Mouse (Mus musculus) B cell, adult 2 months (primary cell): ENCODE results near the gene Nmt1.

Experiments used
- DNase-seq, 2 experiments: peaks; one replicate each; pipeline ENCODE4 v3.0.0; 2022

Nmt1 gene

DNA sequence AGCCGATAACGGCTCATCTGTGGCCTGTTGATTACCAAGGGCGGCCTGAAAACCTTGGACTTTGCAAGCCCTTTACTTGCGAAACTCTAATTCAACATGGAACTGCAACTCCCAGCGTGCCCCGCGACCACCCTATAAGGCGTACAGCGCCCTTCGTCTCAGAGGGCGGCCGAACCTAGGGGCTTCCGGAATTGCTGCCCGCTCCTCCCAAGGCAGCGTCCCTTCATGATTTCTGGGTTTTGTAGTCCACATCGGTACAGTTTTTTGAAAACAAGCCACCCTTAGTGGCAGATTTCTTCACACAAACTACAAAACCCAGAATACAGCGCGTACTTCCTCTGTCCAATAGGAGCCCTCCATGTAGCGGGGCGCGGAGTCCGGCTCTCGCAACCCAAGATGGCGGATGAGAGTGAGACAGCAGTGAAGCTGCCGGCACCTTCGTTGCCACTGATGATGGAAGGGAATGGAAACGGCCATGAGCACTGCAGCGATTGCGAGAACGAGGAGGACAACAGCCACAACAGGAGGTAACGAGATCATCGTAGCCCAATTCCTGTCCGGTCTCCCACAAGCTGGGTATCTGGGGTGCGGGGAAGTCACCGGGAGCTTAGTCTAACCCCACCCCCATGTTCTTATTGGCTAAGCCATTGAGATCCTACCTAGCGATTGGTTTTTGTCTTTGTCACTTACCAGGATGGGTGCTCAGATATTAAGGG is at the start of gene Nmt1, which contains the start of gene Dcakd:
TSS of gene Nmt1 (plus strand) at position 15 of the 716 bp plus-strand sequence.
TSS of gene Dcakd (minus strand) at position 158 of the 716 bp plus-strand sequence.
- peak; percentile 91 for DNase-seq

- DNase-seq: no peak
Measured at GRCm38 (mm10) chr11:102981151-102981890, 46.7 kb upstream of the Nmt1 start.

DNA sequence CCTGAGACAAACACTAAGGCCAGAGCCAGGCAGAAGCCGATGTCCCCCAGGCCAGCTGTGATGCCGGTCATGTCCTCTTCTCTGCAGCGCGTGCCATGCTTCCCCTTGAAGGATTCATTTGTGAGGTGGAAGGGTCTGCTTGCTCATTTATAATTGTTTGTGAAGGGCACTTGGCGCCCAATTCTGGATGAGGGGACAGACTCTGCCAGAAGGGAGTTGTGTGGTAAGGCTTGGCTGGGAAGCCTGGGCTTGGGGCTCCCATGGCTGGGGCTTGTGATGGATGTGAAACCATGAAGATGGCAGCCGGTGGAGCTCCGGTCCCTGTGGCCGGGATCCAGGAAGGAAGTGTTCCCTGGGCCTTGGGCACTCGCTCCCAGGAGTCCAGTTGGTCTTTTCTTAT is 43.9 kb upstream of the Nmt1 start:
- DNase-seq: no peak

- no peak for DNase-seq
Measured at GRCm38 (mm10) chr11:102984615-102985014, 43.4 kb upstream of the Nmt1 start.

DNA sequence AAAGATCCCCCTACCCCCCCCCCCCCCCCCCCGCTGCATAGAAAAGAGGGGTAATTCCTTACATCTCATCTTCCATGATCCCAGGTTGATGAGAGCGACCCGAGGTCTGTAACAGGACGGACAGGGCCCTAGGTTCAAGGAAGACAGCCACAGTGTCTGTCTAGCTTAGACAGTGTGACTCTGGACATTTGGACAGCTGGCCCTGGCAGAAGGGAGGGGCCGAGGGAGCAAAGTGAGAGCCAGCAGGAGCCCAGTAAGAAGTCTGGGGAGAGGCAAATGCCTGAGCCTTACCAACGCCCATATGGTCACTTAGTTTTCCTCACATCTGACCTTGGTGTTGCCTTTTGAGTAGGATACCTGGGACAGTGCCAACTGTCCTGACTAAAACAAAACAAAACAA is 42.8 kb upstream of the Nmt1 start:
- DNase-seq: no peak

GRCm38 (mm10) chr11:102989641-102990151 is 38.3 kb upstream of the Nmt1 start:
- no peak for DNase-seq

DNA sequence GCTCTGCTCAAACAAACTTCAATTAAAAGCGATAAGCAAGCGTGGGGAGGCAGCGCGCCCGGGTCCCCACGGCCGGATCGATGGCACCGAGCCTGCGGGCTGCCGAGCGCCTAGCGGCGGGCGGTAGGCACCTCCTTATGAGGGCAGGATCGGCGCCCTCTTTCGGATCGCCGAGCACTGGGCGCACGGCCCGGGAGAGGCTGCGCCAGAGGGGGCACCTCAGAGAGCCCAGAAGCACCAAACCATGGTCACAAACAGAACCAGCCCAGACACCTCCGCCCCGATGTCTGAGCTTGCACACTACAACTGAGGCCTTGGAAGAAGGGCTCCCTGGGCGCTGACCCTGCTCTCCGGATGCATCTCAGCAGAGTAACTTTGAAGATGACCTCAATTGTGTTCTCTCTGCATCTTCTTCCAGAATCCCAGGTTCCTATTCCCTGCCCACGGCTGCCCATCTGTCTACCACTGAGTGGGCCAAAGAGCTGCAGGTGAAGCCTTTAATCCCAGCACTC is 37.8 kb upstream of the Nmt1 start:
- DNase-seq: peak in 1 of 2 experiments; percentile 3

DNA sequence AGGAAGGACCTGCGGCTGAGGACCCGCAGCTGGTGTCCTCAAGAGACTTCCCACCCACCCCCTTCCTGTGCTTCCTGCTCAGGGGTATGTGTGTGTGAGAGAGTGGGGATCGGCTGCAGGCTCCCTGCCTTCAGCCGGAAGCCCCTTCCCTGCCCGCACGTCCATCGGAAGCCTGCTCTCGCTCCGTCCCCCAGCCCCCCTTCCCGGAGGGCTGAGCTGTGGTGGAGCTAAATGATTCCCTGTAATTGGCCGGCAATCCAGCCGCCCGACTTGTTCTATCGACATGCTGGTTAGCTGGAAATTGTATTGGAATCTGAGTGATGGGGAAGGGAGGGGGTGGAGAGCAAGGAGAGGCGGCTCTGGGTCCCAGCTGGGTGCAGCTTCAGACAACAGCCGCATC is 36.3 kb upstream of the Nmt1 start:
- no peak for DNase-seq

DNA sequence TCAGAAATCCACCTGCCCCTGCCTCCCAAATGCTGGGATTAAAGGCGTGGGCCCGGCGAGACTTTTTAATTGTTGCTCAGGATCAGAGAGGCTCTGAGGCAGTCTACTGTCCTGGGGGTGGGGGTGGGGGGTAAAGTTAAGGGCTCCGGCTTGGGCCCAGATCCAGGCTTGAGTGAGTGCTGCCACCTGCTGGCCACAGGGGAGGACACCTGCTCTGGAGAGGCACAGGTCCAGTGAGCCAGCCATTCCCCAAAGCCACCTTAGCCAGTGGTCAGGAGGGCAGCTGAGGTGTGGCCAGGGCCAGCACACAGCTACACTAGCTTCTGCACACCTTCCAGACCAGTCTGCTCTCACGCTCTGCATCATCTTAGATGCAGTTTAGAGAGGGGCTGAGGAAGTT is 35.0 kb upstream of the Nmt1 start:
- DNase-seq: peak; percentile 82

DNA sequence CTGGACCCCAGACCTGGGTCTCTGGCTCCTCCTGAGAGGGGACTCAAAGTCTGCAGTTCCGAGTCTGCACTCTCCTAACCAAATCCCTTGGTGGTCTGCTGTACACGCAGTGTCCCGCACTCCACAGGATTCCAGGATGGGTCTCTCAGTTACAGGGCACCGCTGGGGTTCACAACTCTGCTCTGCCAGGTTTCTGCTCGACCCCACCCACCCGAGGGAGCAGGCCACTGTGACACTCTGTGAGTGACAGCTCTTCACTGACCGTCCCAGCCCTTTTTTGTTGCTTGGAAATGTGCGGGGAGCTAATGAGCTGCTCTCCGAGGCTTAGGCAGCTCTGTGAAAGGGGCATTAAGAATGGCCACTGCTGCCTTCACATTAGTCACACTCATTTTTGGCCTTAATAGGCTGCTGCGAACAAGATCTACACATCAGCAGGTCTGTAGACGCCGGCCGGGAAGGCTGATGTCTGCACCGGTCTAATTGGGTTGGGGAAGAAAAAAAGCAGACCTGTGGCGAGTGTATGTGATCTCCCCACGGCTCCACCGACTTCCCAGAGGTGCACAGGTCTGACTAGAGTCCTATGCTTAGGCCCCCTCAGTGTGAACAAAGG is 34.5 kb upstream of the Nmt1 start:
- no peak for DNase-seq

DNA sequence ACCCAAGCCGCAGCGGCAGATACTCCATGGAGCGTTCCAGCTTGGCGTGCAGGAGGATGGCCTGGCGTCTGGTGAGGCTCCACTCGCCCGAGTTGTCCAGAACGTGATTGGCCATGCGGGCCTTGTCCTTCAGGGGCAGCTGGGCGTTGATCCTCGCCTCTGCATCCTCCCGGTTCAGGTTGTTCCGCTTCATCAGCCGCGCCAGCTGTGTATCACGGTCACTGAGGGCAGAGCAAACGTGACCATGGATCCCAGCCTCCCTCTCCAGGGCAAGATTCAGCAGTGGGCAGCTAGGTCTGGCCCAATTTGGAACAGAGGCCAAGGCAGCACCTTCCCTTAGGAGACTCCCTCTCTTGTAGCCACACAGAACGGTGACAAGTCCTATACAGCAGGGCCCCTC is 33.0 kb upstream of the Nmt1 start:
- no peak for DNase-seq

- DNase-seq: no peak
Measured at GRCm38 (mm10) chr11:102996385-102996784, 31.6 kb upstream of the Nmt1 start.

DNA sequence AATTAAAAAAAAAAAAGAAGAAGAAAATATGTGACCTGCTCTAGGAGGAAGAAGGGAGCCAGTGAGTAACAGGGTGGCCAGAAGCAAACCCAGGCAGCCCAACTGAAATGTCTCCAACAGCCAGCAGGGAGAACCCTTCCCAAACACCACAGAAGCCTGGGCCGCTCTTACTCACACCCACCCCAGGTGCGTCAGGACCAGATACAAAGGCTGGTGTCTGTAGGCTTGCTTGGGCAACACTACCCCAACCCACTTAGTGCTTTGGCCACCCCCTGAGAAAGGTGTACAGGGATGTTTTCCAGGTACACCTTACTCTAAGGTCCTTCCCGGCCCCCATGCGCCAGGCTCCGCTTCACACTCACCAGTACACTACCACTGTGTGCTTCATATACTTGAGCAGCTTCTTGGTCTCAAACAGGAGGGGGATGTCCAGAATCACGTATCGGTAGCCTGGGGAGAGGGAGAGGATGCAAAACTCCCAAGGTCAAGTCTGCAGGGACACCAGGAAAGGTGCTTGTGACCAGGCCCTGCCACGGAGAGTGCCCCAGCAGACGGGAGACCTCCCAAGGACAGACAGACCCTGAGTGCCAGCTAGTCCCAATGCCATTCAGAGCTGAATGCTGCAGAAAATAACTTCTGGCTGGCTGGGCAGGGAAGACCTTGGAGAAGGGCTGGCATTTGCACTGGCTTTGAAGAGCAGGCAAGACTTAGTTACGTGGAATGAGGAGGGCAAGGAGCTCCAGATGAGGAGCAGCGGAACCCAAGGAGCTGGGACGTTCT is 30.8 kb upstream of the Nmt1 start:
- no peak for DNase-seq

DNA sequence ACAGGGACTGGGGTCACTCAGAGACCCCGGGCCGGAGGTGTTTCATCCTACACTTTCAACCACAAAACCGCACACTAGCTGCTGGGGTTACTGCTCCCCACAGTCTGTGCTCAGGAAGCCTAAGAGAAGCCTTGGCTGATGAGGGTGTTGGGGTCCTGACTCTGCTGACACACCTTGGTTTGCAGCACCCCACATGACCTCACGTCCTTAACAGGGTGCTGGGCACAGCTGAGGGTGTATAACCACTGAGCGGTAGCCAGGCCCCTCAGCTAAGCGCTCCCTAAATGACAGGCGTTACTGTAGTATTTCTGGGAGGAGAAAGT is 29.8 kb upstream of the Nmt1 start:
- DNase-seq: no peak

DNA sequence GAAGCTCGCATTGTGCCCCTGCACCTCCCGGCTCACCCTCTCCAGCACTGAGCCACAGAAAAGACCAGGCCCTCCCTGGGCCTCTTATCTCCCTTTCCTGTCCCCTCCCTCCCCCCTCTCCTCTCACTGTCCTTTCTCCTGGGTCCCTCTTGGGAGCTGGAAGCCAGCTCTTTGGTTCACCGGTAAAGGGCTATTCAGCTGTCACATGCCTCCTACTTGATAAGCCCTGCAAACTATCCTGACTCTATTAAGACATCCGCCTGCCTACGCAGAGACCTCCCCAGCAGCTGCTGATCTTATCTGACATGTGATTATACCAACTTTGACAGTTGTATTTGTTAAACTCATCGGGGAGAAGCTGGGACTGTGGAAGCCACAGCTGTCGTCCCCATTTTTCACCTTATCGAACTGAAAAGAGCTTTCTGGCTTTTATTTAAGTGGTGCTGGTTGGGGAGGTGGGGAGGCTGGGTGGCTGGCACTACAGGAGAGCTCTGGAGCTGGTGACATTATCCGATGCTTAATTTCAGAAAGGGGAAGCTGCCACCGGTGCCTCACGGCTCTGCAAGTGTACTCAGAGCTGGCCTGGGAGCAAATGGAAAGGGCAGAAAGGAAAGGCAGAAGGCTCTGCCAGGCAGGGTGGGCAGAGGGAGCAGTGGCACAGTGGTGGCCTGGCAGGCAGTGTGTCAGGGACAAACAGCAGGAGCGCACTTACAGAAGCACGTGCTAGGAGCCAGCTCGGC is 29.2 kb upstream of the Nmt1 start:
- DNase-seq: no peak

GRCm38 (mm10) chr11:102999317-102999970 is 28.5 kb upstream of the Nmt1 start:
- no peak for DNase-seq

- DNase-seq: no peak
Measured at GRCm38 (mm10) chr11:103000111-103000510, 27.9 kb upstream of the Nmt1 start.

- no peak for DNase-seq
Measured at GRCm38 (mm10) chr11:103001063-103001462, 26.9 kb upstream of the Nmt1 start.

- DNase-seq: no peak
Measured at GRCm38 (mm10) chr11:103003210-103003609, 24.8 kb upstream of the Nmt1 start.

- DNase-seq: no peak
Measured at GRCm38 (mm10) chr11:103004852-103005251, 23.1 kb upstream of the Nmt1 start.

DNA sequence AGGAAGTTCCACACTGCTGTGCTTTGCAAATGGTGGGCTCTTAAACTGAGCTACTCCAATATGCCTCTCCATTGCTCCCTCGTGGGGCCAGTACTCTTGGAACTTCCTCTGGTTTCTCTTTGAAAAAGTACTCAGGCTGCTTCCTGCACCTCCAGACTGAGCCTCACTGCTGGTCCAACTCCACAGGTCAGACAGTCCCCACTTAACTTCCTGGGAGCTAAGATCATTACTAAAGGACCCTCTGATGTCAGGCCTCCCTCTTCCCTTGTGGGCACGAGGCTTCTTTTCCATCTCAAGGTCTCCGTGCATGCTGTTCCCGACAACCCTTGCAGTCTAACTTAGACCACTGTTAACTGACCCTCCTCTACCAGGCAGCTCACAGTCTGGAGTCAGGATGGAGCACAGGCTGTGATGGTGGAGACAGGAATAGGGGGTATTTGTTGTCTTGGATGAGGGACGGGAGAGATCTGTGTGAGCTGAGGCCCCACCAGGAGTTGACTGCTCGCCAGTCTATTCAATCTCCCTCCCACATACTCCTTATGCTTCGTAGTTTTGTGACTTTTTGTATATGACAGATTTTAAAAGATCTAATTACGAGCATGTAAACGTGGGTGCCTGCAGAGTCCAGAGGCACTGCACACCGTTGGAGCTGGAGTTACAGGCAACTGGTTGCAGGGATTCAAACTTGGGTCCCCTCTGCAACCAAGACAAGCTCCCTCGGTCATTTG is 22.6 kb upstream of the Nmt1 start:
- DNase-seq: no peak
